Mouse (Mus musculus) small intestine, adult 2 months (tissue): ENCODE results near the gene Gnl3l.

Experiments
- CTCF ChIP-seq: fragments of 200-500 bp; IDR thresholded peaks from 2 replicates; pipeline ENCODE4 v1.5.1; 2012; ENCODE audit warnings: low read depth, mild to moderate bottlenecking, control low read depth, inconsistent platforms, low read length, moderate library complexity, mixed read lengths; ENCODE audit not compliant: insufficient replicate concordance, insufficient read length; ENCODE audit errors: extremely low read depth
- POLR2A ChIP-seq: fragments of 200-500 bp; IDR thresholded peaks from 2 replicates; pipeline ENCODE4 v1.6.1; 2012; ENCODE audit warnings: low read depth, mild to moderate bottlenecking, control low read depth, inconsistent platforms, low read length, moderate library complexity

DNA sequence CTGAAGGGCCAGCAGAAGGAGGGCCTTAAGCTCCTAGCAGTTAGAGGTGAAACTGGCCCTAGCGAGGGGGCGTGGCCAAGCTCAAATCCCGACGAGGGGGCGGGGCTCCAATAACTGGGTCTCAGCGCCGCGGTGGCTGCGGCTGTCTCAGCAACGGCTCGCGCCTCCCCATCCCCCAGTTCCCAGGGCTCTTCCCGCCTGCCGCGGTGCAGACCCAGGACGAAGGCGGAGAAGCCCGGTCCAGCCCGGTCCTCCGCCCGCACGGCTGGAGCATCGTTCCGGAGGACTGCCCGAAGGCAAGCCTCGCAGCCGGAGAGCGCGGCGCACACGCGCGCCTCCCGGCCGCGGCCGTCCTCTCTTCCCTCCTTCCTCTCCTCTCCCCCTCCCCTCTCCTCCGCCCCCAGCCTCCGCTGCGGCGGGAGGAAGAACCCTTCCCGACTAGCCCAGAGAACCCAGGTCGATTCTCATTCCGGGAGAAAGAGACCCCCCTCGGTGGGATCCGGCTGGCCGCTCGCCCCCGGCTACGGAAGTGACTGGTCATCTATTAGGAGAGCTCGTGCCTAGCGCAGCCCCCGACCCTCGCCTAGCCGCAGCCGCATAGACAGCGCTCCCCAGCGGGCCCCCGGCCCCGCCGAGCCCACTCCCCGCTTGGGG, 29.8 kb upstream of the Gnl3l start:
- TF ChIP-seq CTCF, result no peak
- TF ChIP-seq POLR2A, result no peak
